Mouse (Mus musculus): ENCODE measurements at regions not wholly inside any gene's neighbourhood (a gene's known extent, or its start where the extent isn't known, plus 50 kb on each side); places are given as distances from the start of the nearest gene placed in this dataset.

- Histone ChIP-seq H3K4me1 (ENCODE audit: control insufficient read depth, insufficient read depth) (no peaks in the 10 kb centered on the region), H3K4me3 (ENCODE audit: low read depth, low read length) (no peak overlapping the region), H3K4me2 (ENCODE audit: low read depth, low read length) (no peak overlapping the region), H3K36me3 (replicated peaks; ENCODE audit: control insufficient read depth, insufficient read depth, low read length) (no peaks in the 10 kb centered on the region), H3K27ac (ENCODE audit: low read depth) (no peak overlapping the region), H3K9ac (replicated peaks; ENCODE audit: low read depth, low read length) (no peak overlapping the region), H3K9me3 (replicated peaks; ENCODE audit: control insufficient read depth, low read length) (0 out of 2 replicates have a peak, but pooled peaks cover 3% of the 10 kb centered on the region), H3K27me3 (ENCODE audit: control insufficient read depth, insufficient read depth, low read length) (no peaks in the 10 kb centered on the region)
- TF ChIP-seq CTCF (IDR thresholded peaks at IDR 0.05; ENCODE audit: low read depth) (no peak), EP300 (IDR thresholded peaks at IDR 0.05; ENCODE audit: low read depth) (no peak)
- 0 out of 2 replicates have a peak, but pooled peaks have one; percentile 30 for ATAC-seq (ENCODE audit: insufficient read depth, low read depth)
- DNase-seq (ENCODE audit: low spot score) = peak; percentile 20
- 56% methylated on average over 13 of the region's 13 CpGs for WGBS
Measured at GRCm38 (mm10) chr9:115401405-115402151, 91.4 kb upstream of the Stt3b start.

DNA sequence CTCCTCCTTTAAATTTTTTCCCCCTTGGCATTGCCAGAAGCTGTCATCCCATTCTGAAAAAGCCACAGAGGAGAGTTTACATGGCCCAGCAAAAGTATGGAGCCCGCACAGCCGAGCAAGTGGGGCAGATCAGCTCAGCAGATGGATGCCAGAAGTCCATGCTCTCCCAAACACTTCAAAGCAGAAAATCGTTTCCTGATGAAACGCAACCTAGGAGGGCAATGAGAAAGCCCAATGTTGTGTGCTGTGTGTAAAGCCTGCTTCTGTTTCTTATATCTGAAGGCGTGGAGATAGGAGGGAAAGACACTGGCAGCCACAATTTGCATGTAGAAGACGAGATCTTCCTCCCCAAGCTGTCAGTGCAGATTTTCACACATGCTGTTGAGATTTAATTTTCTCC lies 92.4 kb upstream of the Stt3b start:
- Histone ChIP-seq H3K36me3 (replicated peaks; ENCODE audit: control insufficient read depth, insufficient read depth, low read length) (no peaks in the 10 kb centered on the region), H3K9ac (replicated peaks; ENCODE audit: low read depth, low read length) (no peak overlapping the region), H3K27ac (ENCODE audit: low read depth) (no peak overlapping the region), H3K4me3 (ENCODE audit: low read depth, low read length) (no peak overlapping the region), H3K9me3 (replicated peaks; ENCODE audit: control insufficient read depth, low read length) (0 out of 2 replicates have a peak, but pooled peaks cover 3% of the 10 kb centered on the region), H3K4me1 (ENCODE audit: control insufficient read depth, insufficient read depth) (no peaks in the 10 kb centered on the region), H3K27me3 (ENCODE audit: control insufficient read depth, insufficient read depth, low read length) (no peaks in the 10 kb centered on the region), H3K4me2 (ENCODE audit: low read depth, low read length) (no peak overlapping the region)
- ATAC-seq (ENCODE audit: insufficient read depth, low read depth) (no peak), DNase-seq (ENCODE audit: low spot score) (no peak)
- WGBS = 74% methylated on average over 6 of the region's 6 CpGs
- TF ChIP-seq CTCF (IDR thresholded peaks at IDR 0.05; ENCODE audit: low read depth) (no peak), EP300 (IDR thresholded peaks at IDR 0.05; ENCODE audit: low read depth) (no peak)

DNA sequence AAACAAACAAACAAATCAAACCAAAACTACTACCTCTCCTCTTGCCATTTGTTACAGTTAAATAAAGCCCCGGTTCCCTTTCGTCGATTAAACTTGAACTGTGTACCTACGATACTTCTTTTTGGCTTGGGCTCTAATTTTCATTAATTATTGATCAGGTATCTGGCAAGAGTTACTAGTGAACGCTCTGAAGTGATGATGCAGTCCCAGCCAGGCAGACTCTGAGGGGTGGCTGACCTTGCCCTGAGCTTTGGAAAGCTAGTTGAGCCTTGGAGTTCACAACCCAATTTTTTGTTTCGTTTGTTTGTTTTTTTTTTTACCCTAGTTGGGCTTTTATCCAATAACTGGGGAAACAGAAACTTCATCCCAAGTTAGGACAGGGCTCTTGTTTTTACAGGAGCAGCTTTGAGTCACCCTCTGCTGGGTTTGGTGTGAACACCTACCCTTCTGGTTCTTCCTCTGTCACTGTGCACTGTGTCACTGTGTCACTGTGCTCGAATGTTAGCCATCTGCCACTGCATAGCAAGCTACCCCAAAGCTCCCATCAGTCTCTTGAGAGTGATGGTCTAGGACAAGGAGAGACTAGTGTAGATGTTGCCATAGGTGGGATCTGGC lies 93.2 kb upstream of the Stt3b start:
- Histone ChIP-seq H3K4me3 (ENCODE audit: low read depth, low read length) (no peak overlapping the region), H3K9ac (replicated peaks; ENCODE audit: low read depth, low read length) (no peak overlapping the region), H3K27ac (ENCODE audit: low read depth) (no peak overlapping the region), H3K27me3 (ENCODE audit: control insufficient read depth, insufficient read depth, low read length) (no peaks in the 10 kb centered on the region), H3K4me1 (ENCODE audit: control insufficient read depth, insufficient read depth) (no peaks in the 10 kb centered on the region), H3K4me2 (ENCODE audit: low read depth, low read length) (no peak overlapping the region), H3K9me3 (replicated peaks; ENCODE audit: control insufficient read depth, low read length) (no peaks in the 10 kb centered on the region), H3K36me3 (replicated peaks; ENCODE audit: control insufficient read depth, insufficient read depth, low read length) (no peaks in the 10 kb centered on the region)
- DNase-seq (ENCODE audit: low spot score) (no peak), ATAC-seq (ENCODE audit: insufficient read depth, low read depth) (no peak)
- 87% methylated on average over 7 of the region's 7 CpGs for WGBS
- no peak for TF ChIP-seq CTCF (IDR thresholded peaks at IDR 0.05; ENCODE audit: low read depth)
- TF ChIP-seq EP300 (IDR thresholded peaks at IDR 0.05; ENCODE audit: low read depth) = no peak

DNA sequence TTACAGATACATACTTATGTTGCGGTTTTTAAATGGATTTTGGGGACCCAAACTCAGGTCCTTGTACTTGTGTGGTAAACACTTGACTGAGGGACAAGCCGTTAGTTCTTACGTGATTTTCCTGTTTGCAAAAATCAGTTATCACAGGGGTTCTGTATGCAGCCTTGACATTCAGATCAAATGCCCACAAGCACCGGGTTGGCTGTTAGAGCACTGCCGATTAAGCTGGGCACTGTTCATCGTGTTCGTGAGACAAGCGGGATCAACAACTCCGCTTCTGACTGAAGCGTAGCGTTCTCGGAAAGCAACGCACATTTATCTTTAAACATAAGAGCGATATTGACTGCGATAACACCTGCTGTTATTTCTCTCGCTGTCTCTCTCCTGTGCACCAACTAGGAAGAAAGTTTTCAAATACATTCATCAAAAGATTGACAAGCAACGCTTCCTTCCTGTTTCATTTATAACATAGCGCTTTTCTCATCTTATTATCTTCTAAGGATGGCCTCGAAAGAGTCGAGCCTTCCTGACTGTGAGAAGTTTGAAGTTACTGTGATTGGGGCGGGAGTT lies 97.8 kb upstream of the Stt3b start:
- TF ChIP-seq EP300 (IDR thresholded peaks at IDR 0.05; ENCODE audit: low read depth) = no peak
- TF ChIP-seq CTCF (IDR thresholded peaks at IDR 0.05; ENCODE audit: low read depth) = no peak
- Histone ChIP-seq H3K4me3 (ENCODE audit: low read depth, low read length) (no peak overlapping the region), H3K4me1 (ENCODE audit: control insufficient read depth, insufficient read depth) (no peaks in the 10 kb centered on the region), H3K9me3 (replicated peaks; ENCODE audit: control insufficient read depth, low read length) (no peaks in the 10 kb centered on the region), H3K27me3 (ENCODE audit: control insufficient read depth, insufficient read depth, low read length) (no peaks in the 10 kb centered on the region), H3K27ac (ENCODE audit: low read depth) (no peak overlapping the region), H3K9ac (replicated peaks; ENCODE audit: low read depth, low read length) (no peak overlapping the region), H3K36me3 (replicated peaks; ENCODE audit: control insufficient read depth, insufficient read depth, low read length) (no peaks in the 10 kb centered on the region), H3K4me2 (ENCODE audit: low read depth, low read length) (no peak overlapping the region)
- WGBS = 84% methylated on average over 21 of the region's 21 CpGs
- no peak for ATAC-seq (ENCODE audit: insufficient read depth, low read depth)
- DNase-seq (ENCODE audit: low spot score) = no peak

- H3K4me2 ChIP-seq (ENCODE audit: low read depth, low read length) = no peak overlapping the region
Measured at GRCm38 (mm10) chr9:115408886-115409285, 98.7 kb upstream of the Stt3b start.

More at GRCm38 (mm10) chr9:115408886-115409285, 98.7 kb upstream of the Stt3b start:
- no peak overlapping the region for H3K9ac ChIP-seq (replicated peaks; ENCODE audit: low read depth, low read length)
- H3K27me3 ChIP-seq (ENCODE audit: control insufficient read depth, insufficient read depth, low read length) = no peaks in the 10 kb centered on the region
- H3K9me3 ChIP-seq (replicated peaks; ENCODE audit: control insufficient read depth, low read length) = no peaks in the 10 kb centered on the region
- DNase-seq (ENCODE audit: low spot score) (no peak), ATAC-seq (ENCODE audit: insufficient read depth, low read depth) (no peak)
- 85% methylated on average over 6 of the region's 6 CpGs for WGBS
- no peak overlapping the region for H3K27ac ChIP-seq (ENCODE audit: low read depth)
- H3K36me3 ChIP-seq (replicated peaks; ENCODE audit: control insufficient read depth, insufficient read depth, low read length) = no peaks in the 10 kb centered on the region
- H3K4me1 ChIP-seq (ENCODE audit: control insufficient read depth, insufficient read depth) = no peaks in the 10 kb centered on the region
- H3K4me3 ChIP-seq (ENCODE audit: low read depth, low read length) = no peak overlapping the region
- TF ChIP-seq EP300 (IDR thresholded peaks at IDR 0.05; ENCODE audit: low read depth) = no peak
- TF ChIP-seq CTCF (IDR thresholded peaks at IDR 0.05; ENCODE audit: low read depth) = no peak
